32 mouse cellular contexts compared by ENCODE assay signal in genomic region chr13:115005342-115005741, GRCm38 (mm10).
DNase-seq lines count a peak whose midpoint lies in the region; ATAC-seq and TF ChIP-seq lines count a peak whose summit lies in the region.
"Had no signal": no experiment of that assay in that cellular context is flagged by ENCODE, and none has a peak within 500 bp of the region (broad histone marks: within the 10 kb centered on the region; RNA-seq: fewer than 3 reads in every experiment).

No protein-coding gene starts in this region.

- no peak for ATAC-seq in heart, embryonic 11.5 days (replicated peaks; ENCODE audit: insufficient number of reproducible peaks, low FRiP score, low TSS enrichment)
- no peak; the same call in 1 of the 2 replicates for ATAC-seq in heart, embryonic 16.5 days (replicated peaks; ENCODE audit: extremely low read depth, insufficient read depth, low FRiP score)
- ATAC-seq: forebrain, postnatal 0 days; inflammation-experienced regulatory T-cells, adult 6 months had no signal

- peak overlapping the region; percentile 29; the same call in 1 of the 2 replicates for H3K4me2 ChIP-seq in heart, embryonic 11.5 days
- peak overlapping the region; percentile 28; the same call in 1 of the 2 replicates for H3K4me2 ChIP-seq in heart, embryonic 16.5 days (ENCODE audit: low read depth, low read length)
- H3K4me2 ChIP-seq: embryonic facial prominence, embryonic 15.5 days; forebrain, embryonic 12.5 days; hindbrain, embryonic 15.5 days; kidney, embryonic 15.5 days; lung, embryonic 15.5 days; midbrain, embryonic 12.5 days; neural tube, embryonic 12.5 days had no signal

- H3K36me3 ChIP-seq in heart, embryonic 11.5 days (ENCODE audit: control insufficient read depth, insufficient read depth, low read length) = no peaks in the 10 kb centered on the region
- peaks cover 6% of the 10 kb centered on the region for H3K36me3 ChIP-seq in heart, embryonic 16.5 days (ENCODE audit: control insufficient read depth, insufficient read depth)
- no peaks in the 10 kb centered on the region for H3K36me3 ChIP-seq in MEL (ENCODE audit: control insufficient read depth in 1 of 2, insufficient read depth in 2 of 2, low read length in 2 of 2)
- H3K36me3 ChIP-seq: embryonic facial prominence, embryonic 10.5 days; embryonic facial prominence, embryonic 15.5 days; forebrain, embryonic 12.5 days; hindbrain, embryonic 15.5 days; kidney, embryonic 15.5 days; midbrain, embryonic 12.5 days; neural tube, embryonic 12.5 days had no signal

- WGBS in heart, embryonic 11.5 days (ENCODE audit: insufficient replicate concordance) = 13% methylated on average over 6 of the region's 6 CpGs
- 23% methylated on average over 6 of the region's 6 CpGs for WGBS in heart, embryonic 16.5 days

- DNase-seq in heart, postnatal 4 days = no peak
- no peak for DNase-seq in heart, adult 9 months (ENCODE audit: low spot score in 2 of 2)
- DNase-seq in 3T3-L1 (ENCODE audit: low read depth, low spot score) (peak; percentile 55), MEL (ENCODE audit: low read depth, low spot score) (peak; percentile 32)
- no peak for DNase-seq in gastrocnemius, adult 8-10 months (ENCODE audit: low spot score in 2 of 2)
- DNase-seq: adrenal gland, postnatal 10 days; B cell, adult 2 months; cerebellum, adult 8-10 months; cerebellum, postnatal 25 days; forebrain, postnatal 0 days; gastrocnemius, postnatal 25 days; kidney, adult 11 months; kidney, postnatal 25 days; lung, postnatal 36 days; right cerebral cortex, adult 18-20 months; right cerebral cortex, postnatal 4 days; thymus, adult 2 months; thymus, postnatal 36 days had no signal

- no peaks in the 10 kb centered on the region for H3K27me3 ChIP-seq in heart, embryonic 11.5 days (ENCODE audit: control insufficient read depth, insufficient read depth, low read length)
- H3K27me3 ChIP-seq in heart, embryonic 16.5 days (ENCODE audit: control insufficient read depth, insufficient read depth, low read length) = no peaks in the 10 kb centered on the region
- no peaks in the 10 kb centered on the region for H3K27me3 ChIP-seq in MEL (ENCODE audit: control insufficient read depth in 1 of 2, insufficient read depth in 2 of 2, low read length in 2 of 2)
- H3K27me3 ChIP-seq: embryonic facial prominence, embryonic 15.5 days; forebrain, embryonic 12.5 days; hindbrain, embryonic 15.5 days; kidney, embryonic 15.5 days; lung, embryonic 15.5 days; megakaryocyte, embryonic 14.5 days; midbrain, embryonic 12.5 days; neural tube, embryonic 12.5 days; Patski had no signal

- TF ChIP-seq EP300 in MEL (IDR thresholded peaks at IDR 0.05; ENCODE audit: low read depth in 1 of 2, low read length in 2 of 2) = no peak

- peaks cover 21% of the 10 kb centered on the region for H3K4me1 ChIP-seq in heart, embryonic 11.5 days (ENCODE audit: control insufficient read depth, insufficient read depth, low read length)
- H3K4me1 ChIP-seq in heart, embryonic 16.5 days (ENCODE audit: control insufficient read depth, insufficient read depth, low read length) = peaks cover 33% of the 10 kb centered on the region
- H3K4me1 ChIP-seq in MEL (ENCODE audit: control insufficient read depth in 1 of 2, insufficient read depth in 2 of 2, low read length in 2 of 2) = no peaks in the 10 kb centered on the region

- no peaks in the 10 kb centered on the region for H3K9me3 ChIP-seq in heart, embryonic 11.5 days (replicated peaks; ENCODE audit: control insufficient read depth, low read length)
- H3K9me3 ChIP-seq in heart, embryonic 16.5 days (replicated peaks; ENCODE audit: control insufficient read depth, low read length) = no peaks in the 10 kb centered on the region
- H3K9me3 ChIP-seq in MEL (replicated peaks; ENCODE audit: insufficient read depth, low read length) = no peaks in the 10 kb centered on the region
- H3K9me3 ChIP-seq: embryonic facial prominence, embryonic 10.5 days; embryonic facial prominence, embryonic 15.5 days; forebrain, embryonic 12.5 days; hindbrain, embryonic 15.5 days; kidney, embryonic 15.5 days; lung, embryonic 15.5 days; megakaryocyte, embryonic 14.5 days; midbrain, embryonic 12.5 days; neural tube, embryonic 12.5 days had no signal

- TF ChIP-seq CTCF in MEL (IDR thresholded peaks at IDR 0.05 in 2 of 3, conservative IDR thresholded peaks at IDR 0.05 in 1 of 3; ENCODE audit: control insufficient read depth in 1 of 3, insufficient read depth in 1 of 3, low read depth in 2 of 3, low read length in 3 of 3, poor library complexity in 1 of 3, severe bottlenecking in 1 of 3) = no peak

- H3K4me3 ChIP-seq in heart, embryonic 11.5 days (ENCODE audit: low read depth, low read length) = no peak overlapping the region
- no peak overlapping the region for H3K4me3 ChIP-seq in heart, embryonic 16.5 days (ENCODE audit: low read length)
- H3K4me3 ChIP-seq in MEL (ENCODE audit: control insufficient read depth in 1 of 2, insufficient read depth in 1 of 2, low read depth in 2 of 2, low read length in 2 of 2) = no peak overlapping the region
- H3K4me3 ChIP-seq: embryonic facial prominence, embryonic 10.5 days; embryonic facial prominence, embryonic 15.5 days; forebrain, embryonic 12.5 days; hindbrain, embryonic 15.5 days; kidney, embryonic 15.5 days; lung, embryonic 15.5 days; megakaryocyte, embryonic 14.5 days; midbrain, embryonic 12.5 days; myocyte; neural tube, embryonic 12.5 days had no signal

- H3K9ac ChIP-seq in heart, embryonic 11.5 days (ENCODE audit: low read depth, low read length) = no peak overlapping the region
- peak overlapping the region; percentile 38; the same call in 1 of the 2 replicates for H3K9ac ChIP-seq in heart, embryonic 16.5 days (ENCODE audit: low read length)
- H3K9ac ChIP-seq in MEL (ENCODE audit: control insufficient read depth, low read depth, low read length, poor library complexity, severe bottlenecking) = no peak overlapping the region
- H3K9ac ChIP-seq: embryonic facial prominence, embryonic 15.5 days; forebrain, embryonic 12.5 days; forebrain, postnatal 0 days; hindbrain, embryonic 15.5 days; kidney, embryonic 15.5 days; lung, embryonic 15.5 days; midbrain, embryonic 12.5 days; neural tube, embryonic 12.5 days had no signal

- TF ChIP-seq POLR2A in MEL (IDR thresholded peaks at IDR 0.05; ENCODE audit: control insufficient read depth in 1 of 2, insufficient read depth in 1 of 2, low read depth in 1 of 2, low read length in 2 of 2, poor library complexity in 1 of 2) = no peak

- no peaks in the 10 kb centered on the region for H3K79me2 ChIP-seq in MEL (ENCODE audit: control insufficient read depth, insufficient read depth, low read length, poor library complexity)

- H3K27ac ChIP-seq in heart, embryonic 11.5 days (ENCODE audit: low read depth, low read length) = peak overlapping the region; percentile 75
- peak overlapping the region; percentile 81 for H3K27ac ChIP-seq in heart, embryonic 16.5 days (ENCODE audit: low read length)
- H3K27ac ChIP-seq in MEL (ENCODE audit: control insufficient read depth, low read depth, low read length) = no peak overlapping the region
- H3K27ac ChIP-seq: embryonic facial prominence, embryonic 10.5 days; embryonic facial prominence, embryonic 15.5 days; forebrain, embryonic 12.5 days; hindbrain, embryonic 15.5 days; kidney, embryonic 15.5 days; lung, embryonic 15.5 days; midbrain, embryonic 12.5 days; neural tube, embryonic 12.5 days had no signal

- no peak for TF ChIP-seq RAD21 in MEL (IDR thresholded peaks at IDR 0.05; ENCODE audit: low read depth, low read length)

TF ChIP-seq in MEL, 35 proteins besides CTCF, POLR2A, EP300 and RAD21:
- TF ChIP-seq MAX (IDR thresholded peaks at IDR 0.05; ENCODE audit: low read length) (no peak), ZNF384 (IDR thresholded peaks at IDR 0.05; ENCODE audit: low read depth, low read length) (no peak), MAFK (IDR thresholded peaks at IDR 0.05; ENCODE audit: borderline replicate concordance, low read depth, low read length) (no peak), POLR2AphosphoS2 (IDR thresholded peaks at IDR 0.05; ENCODE audit: low read length) (no peak), TAL1 (IDR thresholded peaks at IDR 0.05; ENCODE audit: low read length) (no peak), HCFC1 (IDR thresholded peaks at IDR 0.05; ENCODE audit: low read depth, low read length) (no peak), ZKSCAN1 (IDR thresholded peaks at IDR 0.05; ENCODE audit: low read depth, low read length) (no peak), MYB (IDR thresholded peaks at IDR 0.05; ENCODE audit: low read depth, low read length) (no peak), NELFE (IDR thresholded peaks at IDR 0.05; ENCODE audit: low read depth, low read length) (no peak), SMC3 (IDR thresholded peaks at IDR 0.05; ENCODE audit: low read depth, low read length) (no peak), E2F4 (IDR thresholded peaks at IDR 0.05; ENCODE audit: borderline replicate concordance, low read depth, low read length) (no peak), MXI1 (IDR thresholded peaks at IDR 0.05; ENCODE audit: low read depth, low read length) (no peak), CHD1 (IDR thresholded peaks at IDR 0.05; ENCODE audit: low read depth, low read length) (no peak), ZMIZ1 (IDR thresholded peaks at IDR 0.05; ENCODE audit: low read depth, low read length) (no peak), RCOR1 (IDR thresholded peaks at IDR 0.05; ENCODE audit: low read depth, low read length) (no peak), POLR2AphosphoS5 (IDR thresholded peaks at IDR 0.05; ENCODE audit: borderline replicate concordance, low read depth, low read length) (no peak)
TF ChIP-seq in MEL: peak in this region for 0.

Comparison
In these comparisons a context has a peak if more than half of its experiments do, and no peak if none do; other contexts are left out.
1. DNase-seq: peak in 3T3-L1 (single experiment) and MEL (single experiment); none in heart, postnatal 4 days (single experiment), heart, adult 9 months (0 of 2) and gastrocnemius, adult 8-10 months (0 of 2).